Mouse (Mus musculus): ENCODE measurements around the gene Neu4. TPM values are rescaled to one million over a fixed set of nuclear protein-coding genes. Genes with fewer than 3 reads are reported as not detected.
"Not testable (repeated sequence)": the region's sequence is repeated elsewhere in the genome, so short reads cannot be mapped to it uniquely, and the experiment has no call there.

Neu4 gene
- polyA plus RNA-seq (2015; fragmentation: Nextera tagmentation; extraction: Ambion mirVana) = not detected in 2 replicates

- Histone ChIP-seq H3K27me3 (no peaks in the 10 kb centered on the region), H3K4me2 (no peak within 1 kb of the TSS), H3K4me1 (no peaks in the 10 kb centered on the region), H3K9me3 (replicated peaks) (no peaks in the 10 kb centered on the region), H3K27ac (no peak within 1 kb of the TSS), H3K36me3 (ENCODE audit: poor library complexity, severe bottlenecking) (no peaks in the 10 kb centered on the region), H3K4me3 (no peak within 1 kb of the TSS), H3K9ac (no peak within 1 kb of the TSS)
- no peak for ATAC-seq
- WGBS = 86% methylated on average over 6 of the region's 6 CpGs
Observed at GRCm38 (mm10) chr1:94020151-94020550, at the start of gene Neu4. TSS of gene Neu4 (plus strand) at chr1:94020451.

- not testable (repeated sequence) for H3K4me1 ChIP-seq; H3K9ac ChIP-seq; H3K4me2 ChIP-seq; H3K27ac ChIP-seq; H3K4me3 ChIP-seq; H3K27me3 ChIP-seq; H3K9me3 ChIP-seq (replicated peaks); H3K36me3 ChIP-seq (ENCODE audit: poor library complexity, severe bottlenecking); ATAC-seq
- WGBS = no CpG with 5 or more reads among the region's 4 CpGs
Observed at GRCm38 (mm10) chr1:93970797-93971196, 49.5 kb upstream of the Neu4 start.

GRCm38 (mm10) chr1:93975764-93976163 lies 44.5 kb upstream of the Neu4 start:
- H3K36me3 ChIP-seq (ENCODE audit: poor library complexity, severe bottlenecking); H3K4me3 ChIP-seq; H3K4me1 ChIP-seq; H3K4me2 ChIP-seq; ATAC-seq; H3K27ac ChIP-seq; H3K9me3 ChIP-seq (replicated peaks); H3K27me3 ChIP-seq; H3K9ac ChIP-seq: not testable (repeated sequence)
- WGBS = 90% methylated on average over 2 of the region's 4 CpGs

GRCm38 (mm10) chr1:93978287-93978686 lies 42.0 kb upstream of the Neu4 start:
- not testable (repeated sequence) for ATAC-seq; H3K27me3 ChIP-seq; H3K4me3 ChIP-seq; H3K27ac ChIP-seq; H3K4me2 ChIP-seq; H3K4me1 ChIP-seq; H3K36me3 ChIP-seq (ENCODE audit: poor library complexity, severe bottlenecking); H3K9me3 ChIP-seq (replicated peaks); H3K9ac ChIP-seq
- no CpG with 5 or more reads among the region's 7 CpGs for WGBS

- H3K9ac ChIP-seq; H3K9me3 ChIP-seq (replicated peaks); H3K27ac ChIP-seq; H3K4me2 ChIP-seq; H3K27me3 ChIP-seq; H3K4me1 ChIP-seq; H3K36me3 ChIP-seq (ENCODE audit: poor library complexity, severe bottlenecking); H3K4me3 ChIP-seq: not testable (repeated sequence)
- no CpG with 5 or more reads among the region's 2 CpGs for WGBS
- peak; percentile 68; the same call in 1 of the 2 replicates for ATAC-seq
Observed at GRCm38 (mm10) chr1:93980932-93981331, 39.3 kb upstream of the Neu4 start.

- 90% methylated on average over 3 of the region's 3 CpGs for WGBS
- H3K9me3 ChIP-seq (replicated peaks) = no peaks in the 10 kb centered on the region
- no peak overlapping the region for H3K4me2 ChIP-seq
- no peak overlapping the region for H3K27ac ChIP-seq
- no peaks in the 10 kb centered on the region for H3K36me3 ChIP-seq (ENCODE audit: poor library complexity, severe bottlenecking)
- no peak overlapping the region for H3K4me3 ChIP-seq
- H3K4me1 ChIP-seq = no peaks in the 10 kb centered on the region
- no peak for ATAC-seq
- no peaks in the 10 kb centered on the region for H3K27me3 ChIP-seq
- no peak overlapping the region for H3K9ac ChIP-seq
Observed at GRCm38 (mm10) chr1:93986167-93986566, 34.1 kb upstream of the Neu4 start.

- H3K27ac ChIP-seq = no peak overlapping the region
- 77% methylated on average over 3 of the region's 3 CpGs for WGBS
- ATAC-seq = no peak
Observed at GRCm38 (mm10) chr1:93988786-93989185, 31.5 kb upstream of the Neu4 start.

GRCm38 (mm10) chr1:93990209-93990608 lies 30.0 kb upstream of the Neu4 start, which contains the start of gene Gal3st2c:
TSS of gene Gal3st2c (plus strand) at chr1:93990509.
- not testable (repeated sequence) for H3K27me3 ChIP-seq; H3K9me3 ChIP-seq (replicated peaks); H3K27ac ChIP-seq; H3K9ac ChIP-seq; H3K4me1 ChIP-seq; ATAC-seq; H3K4me2 ChIP-seq; H3K36me3 ChIP-seq (ENCODE audit: poor library complexity, severe bottlenecking); H3K4me3 ChIP-seq
- WGBS = 91% methylated on average over 7 of the region's 8 CpGs

More at GRCm38 (mm10) chr1:93988786-93989185, 31.5 kb upstream of the Neu4 start:
- H3K4me3 ChIP-seq = no peak overlapping the region
- no peak overlapping the region for H3K4me2 ChIP-seq
- no peaks in the 10 kb centered on the region for H3K9me3 ChIP-seq (replicated peaks)
- no peaks in the 10 kb centered on the region for H3K4me1 ChIP-seq
- H3K27me3 ChIP-seq = no peaks in the 10 kb centered on the region
- no peak overlapping the region for H3K9ac ChIP-seq
- no peaks in the 10 kb centered on the region for H3K36me3 ChIP-seq (ENCODE audit: poor library complexity, severe bottlenecking)

- H3K9me3 ChIP-seq (replicated peaks); H3K4me1 ChIP-seq; H3K4me3 ChIP-seq; H3K27ac ChIP-seq; H3K9ac ChIP-seq; H3K27me3 ChIP-seq; H3K36me3 ChIP-seq (ENCODE audit: poor library complexity, severe bottlenecking); ATAC-seq; H3K4me2 ChIP-seq: not testable (repeated sequence)
- WGBS = 84% methylated on average over 2 of the region's 2 CpGs
Observed at GRCm38 (mm10) chr1:93991068-93991467, 29.2 kb upstream of the Neu4 start.

- H3K9ac ChIP-seq; H3K36me3 ChIP-seq (ENCODE audit: poor library complexity, severe bottlenecking); H3K27ac ChIP-seq; H3K27me3 ChIP-seq; H3K4me2 ChIP-seq; H3K9me3 ChIP-seq (replicated peaks); H3K4me3 ChIP-seq; H3K4me1 ChIP-seq; ATAC-seq: not testable (repeated sequence)
- WGBS = 87% methylated on average over 3 of the region's 3 CpGs
Observed at GRCm38 (mm10) chr1:93991491-93991890, 28.8 kb upstream of the Neu4 start.

- Histone ChIP-seq H3K27me3 (no peaks in the 10 kb centered on the region), H3K9ac (no peak overlapping the region), H3K9me3 (replicated peaks) (no peaks in the 10 kb centered on the region), H3K27ac (no peak overlapping the region), H3K4me2 (no peak overlapping the region), H3K4me3 (no peak overlapping the region), H3K36me3 (ENCODE audit: poor library complexity, severe bottlenecking) (no peaks in the 10 kb centered on the region), H3K4me1 (no peaks in the 10 kb centered on the region)
- no peak for ATAC-seq
- WGBS = 82% methylated on average over 2 of the region's 2 CpGs
Observed at GRCm38 (mm10) chr1:94001023-94001422, 19.2 kb upstream of the Neu4 start.

- not testable (repeated sequence) for H3K27me3 ChIP-seq; H3K4me3 ChIP-seq; H3K27ac ChIP-seq; H3K9ac ChIP-seq; H3K4me2 ChIP-seq; H3K9me3 ChIP-seq (replicated peaks); H3K4me1 ChIP-seq; H3K36me3 ChIP-seq (ENCODE audit: poor library complexity, severe bottlenecking)
- 80% methylated on average over 2 of the region's 2 CpGs for WGBS
- 0 out of 2 replicates have a peak, but pooled peaks have one; percentile 30 for ATAC-seq
Observed at GRCm38 (mm10) chr1:94005954-94006506, 14.2 kb upstream of the Neu4 start.

- 92% methylated on average over 15 of the region's 19 CpGs for WGBS
- H3K4me2 ChIP-seq; H3K9ac ChIP-seq; H3K4me1 ChIP-seq; H3K9me3 ChIP-seq (replicated peaks); H3K27me3 ChIP-seq; H3K27ac ChIP-seq; H3K36me3 ChIP-seq (ENCODE audit: poor library complexity, severe bottlenecking); H3K4me3 ChIP-seq; ATAC-seq: not testable (repeated sequence)
Observed at GRCm38 (mm10) chr1:94008826-94009225, 11.4 kb upstream of the Neu4 start.
